Mouse (Mus musculus) spleen, adult 2 months (tissue): ENCODE data around the gene Igf2bp1.

Experiments used
- CTCF ChIP-seq: fragments of 200-500 bp; IDR thresholded peaks from 2 replicates; pipeline ENCODE4 v1.5.1; 2011; ENCODE audit warnings: mild to moderate bottlenecking, inconsistent platforms; ENCODE audit not compliant: insufficient read depth, insufficient read length, insufficient replicate concordance; ENCODE audit errors: extremely low read depth
- POLR2A ChIP-seq: fragments of 200-500 bp; IDR thresholded peaks from 2 replicates; pipeline ENCODE4 v1.6.1; 2011; ENCODE audit warnings: low read depth, low read length, inconsistent platforms

DNA sequence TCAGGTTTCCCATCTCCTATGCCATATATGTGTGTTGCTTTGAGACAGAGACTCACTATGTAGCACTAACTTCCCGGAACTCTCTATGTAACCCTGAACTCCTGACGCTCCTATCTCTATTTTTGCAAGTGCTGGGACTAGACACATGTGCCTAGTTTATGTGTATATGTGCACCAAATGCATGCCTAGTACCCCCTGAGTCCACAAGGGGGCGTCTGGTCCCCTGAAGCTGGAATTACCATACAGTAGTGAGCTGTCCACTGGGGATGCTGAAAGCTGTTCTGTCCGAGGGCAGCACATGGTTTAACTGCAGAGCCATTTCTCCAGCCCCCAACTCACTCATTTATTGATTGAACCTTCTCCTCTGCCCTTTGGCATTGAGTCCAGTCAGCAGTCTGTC is 79.3 kb downstream of the Igf2bp1 start:
- no peak for TF ChIP-seq CTCF
- no peak for TF ChIP-seq POLR2A
